Mouse (Mus musculus): ENCODE measurements around the gene Cadm4.

Gene Cadm4

DNA sequence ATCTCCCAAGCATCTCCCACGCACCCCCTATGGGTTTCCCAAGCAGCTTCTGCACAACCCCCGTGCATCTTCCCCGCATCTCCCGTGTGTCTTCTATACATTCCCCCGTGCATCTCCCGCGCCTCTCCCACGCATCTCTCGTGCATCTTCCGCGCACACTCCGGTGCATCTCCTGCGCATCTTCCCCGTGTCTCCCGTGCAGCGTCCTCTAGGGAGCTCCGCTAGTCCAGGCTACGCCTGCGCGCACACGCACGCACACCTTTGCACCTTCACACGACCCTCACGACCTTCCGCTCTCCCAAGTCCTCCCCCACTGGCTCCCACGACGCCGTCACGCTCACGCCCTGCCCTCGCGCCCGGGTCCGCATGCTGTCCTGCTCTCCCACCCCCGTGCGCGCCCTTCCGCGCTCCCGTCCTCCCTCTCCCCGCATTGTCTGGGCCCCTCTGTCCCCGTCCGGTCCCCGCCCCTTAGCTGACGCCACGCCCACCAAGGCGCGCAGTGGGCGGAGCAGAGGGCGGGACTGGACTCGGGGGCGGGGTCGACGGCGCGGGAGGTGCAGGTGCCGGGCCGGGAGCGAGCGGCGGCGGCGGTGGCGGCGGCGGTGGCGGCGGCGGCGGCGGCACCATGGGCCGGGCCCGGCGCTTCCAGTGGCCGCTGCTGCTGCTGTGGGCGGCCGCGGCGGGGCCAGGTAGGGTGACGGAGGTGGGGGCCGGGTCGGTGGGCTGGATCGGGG, at the start of gene Cadm4:
Gene Cadm4, plus strand, starts transcription at position 550 of the 734 bp plus-strand sequence.
- DNase-seq (ENCODE audit: low read depth), result no peak

DNA sequence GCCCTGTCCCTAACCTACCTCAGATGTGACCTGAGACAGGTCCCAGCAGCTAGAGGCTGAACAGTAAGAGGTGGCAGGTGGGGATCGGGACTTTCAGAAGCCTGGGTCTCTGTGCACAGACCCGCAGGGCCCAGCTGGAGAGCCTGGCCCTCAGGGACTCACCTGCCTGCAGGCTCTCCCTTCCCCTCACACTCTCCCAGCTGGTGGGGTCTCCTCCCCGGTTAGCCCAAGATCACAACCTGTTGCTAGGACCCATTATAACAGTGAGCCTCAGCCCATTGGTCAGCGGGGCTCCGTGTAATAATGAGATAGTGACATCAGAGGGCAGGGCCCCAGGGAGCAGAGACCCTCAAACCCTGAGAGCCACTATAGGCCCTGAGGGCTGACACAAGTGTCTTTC, 46.5 kb upstream of the Cadm4 start:
- DNase-seq (ENCODE audit: low read depth), result no peak

- no peak for DNase-seq (ENCODE audit: low read depth)
Observed at GRCm38 (mm10) chr7:24437981-24438380, 43.8 kb upstream of the Cadm4 start.

- no peak for DNase-seq (ENCODE audit: low read depth)
Observed at GRCm38 (mm10) chr7:24439191-24439590, 42.6 kb upstream of the Cadm4 start.

DNA sequence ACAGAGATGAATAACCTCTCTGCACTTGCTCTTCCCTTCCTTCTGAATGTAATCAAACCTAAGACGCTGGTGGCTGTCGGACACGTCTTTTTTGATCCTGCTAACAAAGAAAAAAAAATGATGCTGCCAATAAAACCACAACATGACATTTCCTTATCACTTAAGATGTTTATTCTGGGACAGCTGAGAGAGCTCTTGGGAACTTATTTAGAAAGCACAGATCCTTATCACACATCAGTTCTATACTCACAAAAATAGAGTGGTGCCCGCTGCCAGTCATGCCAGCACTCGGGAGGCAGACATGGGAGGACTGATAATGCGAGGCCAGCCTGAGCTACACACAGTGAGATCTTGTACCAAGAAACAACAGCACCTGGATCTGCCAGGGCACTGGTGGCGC, 41.9 kb upstream of the Cadm4 start:
- no peak for DNase-seq (ENCODE audit: low read depth)

- DNase-seq (ENCODE audit: low read depth), result no peak
Observed at GRCm38 (mm10) chr7:24441785-24442184, 40.0 kb upstream of the Cadm4 start.

- no peak for DNase-seq (ENCODE audit: low read depth)
Observed at GRCm38 (mm10) chr7:24442313-24442712, 39.5 kb upstream of the Cadm4 start.

DNA sequence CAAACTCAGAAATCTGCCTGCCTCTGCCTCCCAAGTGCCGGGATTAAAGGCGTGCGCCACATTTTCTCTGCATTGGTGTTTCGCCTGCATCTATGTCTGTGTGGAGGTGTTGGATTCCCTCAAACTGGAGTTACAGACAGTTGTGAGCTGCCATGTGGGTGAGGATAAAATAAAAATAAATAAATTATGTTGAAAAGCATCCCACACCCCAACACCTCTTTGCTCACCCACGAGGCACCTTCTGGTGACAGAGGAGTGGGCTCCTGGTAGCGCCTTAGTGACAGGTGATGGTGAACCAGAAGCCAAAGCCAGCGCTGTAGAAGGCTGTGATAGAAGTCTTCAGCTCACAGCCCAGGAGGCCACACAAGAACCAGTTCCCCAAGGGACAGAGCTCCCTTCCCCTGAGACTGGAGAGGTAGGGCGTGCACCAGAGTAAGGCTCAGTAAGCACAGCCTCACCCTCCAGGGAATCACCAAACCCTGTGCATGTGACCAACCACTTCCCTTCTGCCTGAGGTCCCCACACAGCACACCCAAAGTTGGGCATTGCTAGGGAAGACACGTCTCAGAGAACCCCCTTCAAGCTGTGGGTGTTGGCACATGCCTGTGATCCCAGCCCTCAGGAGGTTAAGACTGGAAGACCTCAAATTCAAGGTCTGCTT, 36.4 kb upstream of the Cadm4 start:
- no peak for DNase-seq (ENCODE audit: low read depth)

- no peak for DNase-seq (ENCODE audit: low read depth)
Observed at GRCm38 (mm10) chr7:24446697-24447340, 35.0 kb upstream of the Cadm4 start.

- DNase-seq (ENCODE audit: low read depth), result no peak
Observed at GRCm38 (mm10) chr7:24448782-24449517, 32.9 kb upstream of the Cadm4 start.

GRCm38 (mm10) chr7:24450585-24451017, 31.2 kb upstream of the Cadm4 start:
- DNase-seq (ENCODE audit: low read depth), result no peak

DNA sequence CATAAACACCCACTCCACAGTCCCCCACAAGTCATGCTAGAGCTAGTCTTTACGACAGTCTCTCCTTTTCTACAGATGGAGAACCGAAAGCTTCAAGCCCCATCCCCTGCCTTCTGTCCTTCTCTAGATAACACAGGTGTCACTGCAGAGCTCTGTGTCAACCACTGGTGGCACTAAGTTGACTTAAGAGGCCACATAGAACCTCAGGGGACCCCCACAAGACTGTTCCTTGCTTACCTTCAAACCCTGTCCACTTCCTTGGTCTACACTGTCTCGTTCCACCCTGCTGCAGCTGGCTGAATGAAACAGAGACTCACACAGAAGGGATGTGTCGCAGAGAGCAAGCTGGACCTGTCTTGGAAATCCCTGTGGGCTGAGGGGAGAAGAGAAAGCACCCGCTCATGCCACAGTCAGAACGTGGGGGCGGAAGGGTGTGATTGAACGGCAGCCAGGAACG, 29.9 kb upstream of the Cadm4 start, which contains the start of gene Irgc1:
Gene Irgc1, minus strand, starts transcription at position 443 of the 457 bp plus-strand sequence.
- no peak for DNase-seq (ENCODE audit: low read depth)

- DNase-seq (ENCODE audit: low read depth), result no peak
Observed at GRCm38 (mm10) chr7:24454199-24454598, 27.6 kb upstream of the Cadm4 start.

GRCm38 (mm10) chr7:24455726-24456125, 26.1 kb upstream of the Cadm4 start:
- no peak for DNase-seq (ENCODE audit: low read depth)

DNA sequence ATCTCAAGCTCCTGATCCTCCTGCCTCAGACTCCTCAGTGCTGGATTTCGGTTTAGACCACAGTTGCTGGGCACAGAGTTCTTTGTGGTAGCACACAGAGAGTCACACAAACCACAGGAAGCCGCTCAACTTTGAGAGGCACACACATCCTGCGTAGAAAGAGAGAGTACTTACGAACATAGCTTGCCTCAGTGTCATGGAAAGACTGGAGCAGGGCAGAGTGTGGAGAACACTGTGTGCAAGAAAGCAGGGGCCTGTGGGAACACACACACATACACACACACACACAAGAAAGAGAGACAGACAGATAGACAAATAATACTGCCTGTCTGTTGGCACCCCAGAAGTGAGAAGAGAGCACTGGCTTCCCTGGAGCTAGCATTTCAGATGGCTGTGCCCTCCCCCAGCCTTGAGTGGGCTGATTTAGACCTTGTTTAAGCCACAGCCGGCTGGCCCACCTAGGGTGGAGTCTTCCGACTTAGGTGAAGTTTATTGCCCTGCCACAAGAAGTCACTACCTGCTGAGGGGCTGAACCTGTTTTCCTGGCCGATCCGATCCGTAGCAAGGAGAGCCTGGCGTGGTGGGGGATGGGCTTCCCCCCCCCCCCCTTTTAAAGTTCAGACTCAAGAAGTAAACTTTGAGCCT, 24.0 kb upstream of the Cadm4 start:
- DNase-seq (ENCODE audit: low read depth), result no peak

- no peak for DNase-seq (ENCODE audit: low read depth)
Observed at GRCm38 (mm10) chr7:24459440-24459839, 22.4 kb upstream of the Cadm4 start.

DNA sequence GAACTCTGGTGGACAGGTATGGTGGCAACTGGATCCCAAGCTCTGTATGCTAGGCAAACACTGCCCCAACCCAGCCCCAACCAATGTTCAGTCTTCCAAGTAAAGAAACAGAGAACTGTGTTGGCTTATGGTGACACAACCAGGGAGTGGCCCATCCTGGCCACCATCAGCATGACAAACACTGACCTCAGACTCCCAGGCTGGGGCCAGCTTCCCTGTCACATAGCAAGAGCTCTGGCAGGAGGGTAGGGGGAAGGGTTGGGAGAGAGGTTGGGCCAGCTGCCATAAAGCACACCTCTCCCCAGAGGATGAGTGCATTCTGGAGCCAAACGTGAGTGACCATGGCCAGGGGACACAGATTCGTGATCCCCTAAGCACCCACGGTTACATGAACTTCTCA, 22.0 kb upstream of the Cadm4 start:
- DNase-seq (ENCODE audit: low read depth), result no peak

- DNase-seq (ENCODE audit: low read depth), result no peak
Observed at GRCm38 (mm10) chr7:24461376-24462051, 20.3 kb upstream of the Cadm4 start.

- DNase-seq (ENCODE audit: low read depth), result no peak
Observed at GRCm38 (mm10) chr7:24462388-24463319, 19.2 kb upstream of the Cadm4 start, which contains the start of gene Plaur. Gene Plaur, plus strand, starts transcription at chr7:24462484.

DNA sequence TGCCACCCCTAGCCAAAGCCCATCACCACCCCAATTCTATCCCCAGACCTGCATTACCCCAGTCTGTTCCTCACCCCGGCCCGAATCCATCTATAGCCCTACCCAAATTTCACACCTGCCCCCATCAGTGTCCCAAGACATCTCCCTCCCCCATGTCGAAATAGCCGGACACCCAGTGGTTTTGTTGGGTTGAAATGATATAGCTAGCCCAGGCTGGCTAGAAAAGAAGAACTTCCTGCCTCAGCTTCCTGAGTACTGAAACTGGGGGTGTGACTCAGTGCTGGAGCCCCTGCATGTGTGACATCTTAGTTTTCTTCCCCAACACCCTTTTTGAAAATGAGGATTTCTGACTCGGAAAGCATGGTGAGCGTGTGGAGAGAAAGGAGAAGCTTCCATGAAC, 15.0 kb upstream of the Cadm4 start:
- no peak for DNase-seq (ENCODE audit: low read depth)

Measured in fibroblast of lung, adult 2 months (primary cell).